Mouse (Mus musculus): Measurements from ENCODE around the gene Poldip2. TPM values are rescaled to one million over a fixed set of nuclear protein-coding genes. Genes with fewer than 3 reads are reported as not detected.

Gene Poldip2
- polyA plus RNA-seq (2016; fragmentation: Nextera tagmentation; extraction: Ambion mirVana) = 161 and 169 TPM in 2 replicates

DNA sequence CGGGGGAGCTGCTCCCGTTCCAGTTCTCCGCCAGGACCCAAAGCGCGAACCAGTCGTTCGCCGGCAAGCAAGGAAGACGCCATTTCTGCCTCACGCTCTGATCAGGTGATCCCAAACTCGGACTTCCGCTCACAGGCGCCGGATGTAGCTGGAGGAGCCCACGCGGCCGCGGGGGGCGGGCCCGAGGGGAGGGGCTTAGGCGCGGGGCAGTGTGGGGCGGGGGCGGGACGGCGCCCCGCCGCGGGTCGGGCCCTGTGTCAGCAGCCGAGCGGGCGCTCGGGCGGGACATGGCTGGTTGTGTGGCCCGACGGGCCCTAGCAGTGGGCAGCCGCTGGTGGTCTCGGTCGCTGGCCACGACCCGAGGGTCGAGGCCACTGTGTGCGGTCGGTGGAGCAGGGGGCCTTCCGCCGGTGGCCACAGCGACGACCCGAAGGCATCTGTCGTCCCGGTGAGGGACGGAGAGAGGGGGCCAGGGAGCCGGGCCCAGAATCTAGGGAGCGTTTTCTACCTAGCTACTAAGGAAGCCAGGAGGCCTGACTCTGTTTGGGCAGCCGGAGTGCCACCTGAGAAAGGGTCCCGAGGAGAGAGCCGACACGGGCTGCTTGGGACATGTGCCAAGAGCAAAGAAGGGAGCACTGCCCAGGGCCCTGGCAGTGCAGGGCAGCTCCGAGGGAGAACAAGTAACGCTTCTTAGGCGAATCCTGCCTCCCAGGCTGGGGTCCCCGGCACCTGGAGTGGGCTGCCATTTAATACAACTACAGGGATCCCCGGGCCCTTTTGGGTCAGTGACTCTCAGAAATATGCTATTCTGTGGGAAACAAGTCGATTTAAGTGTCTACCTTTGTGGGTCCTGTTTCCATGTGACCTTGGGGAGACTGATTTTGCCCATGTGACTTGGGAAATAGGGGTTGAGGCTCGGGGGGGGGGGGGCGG lies at the start of gene Poldip2, which contains the start of gene Tmem199:
Gene Poldip2, plus strand, starts transcription at position 169 of the 933 bp plus-strand sequence.
Gene Tmem199, minus strand, starts transcription at position 148 of the 933 bp plus-strand sequence.
- peaks cover 46% of the 10 kb centered on the region for H3K36me3 ChIP-seq (replicated peaks)
- peak within 1 kb of the TSS; percentile 91 for H3K9ac ChIP-seq
- H3K27me3 ChIP-seq = no peaks in the 10 kb centered on the region
- no peaks in the 10 kb centered on the region for H3K9me3 ChIP-seq
- WGBS = under 1% methylated on average over 67 of the region's 67 CpGs
- H3K4me2 ChIP-seq = peak within 1 kb of the TSS; percentile 81
- peaks cover 17% of the 10 kb centered on the region for H3K4me1 ChIP-seq
- peak within 1 kb of the TSS; percentile 84 for H3K4me3 ChIP-seq (replicated peaks)
- H3K27ac ChIP-seq = peak within 1 kb of the TSS; percentile 85
- ATAC-seq (ENCODE audit: low FRiP score) = peak; percentile 95

DNA sequence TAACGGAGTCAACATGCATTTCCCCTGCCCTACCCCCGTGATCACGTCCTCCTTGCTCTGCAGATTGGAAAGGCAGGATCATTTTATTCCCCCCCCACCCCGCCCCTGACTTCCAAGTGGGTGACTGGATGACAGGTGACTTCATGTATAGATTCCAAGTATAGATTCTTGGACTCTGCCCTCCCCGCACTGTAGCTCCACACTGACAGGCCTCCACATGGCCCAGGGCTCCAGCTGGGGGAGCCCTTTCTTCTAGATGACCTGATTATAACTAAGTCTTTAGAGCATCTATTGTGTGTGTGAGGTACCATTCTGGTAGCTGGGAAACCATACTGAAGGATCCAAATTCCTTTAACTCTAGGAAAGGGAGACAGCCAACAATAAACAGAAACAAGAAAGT lies 49.3 kb upstream of the Poldip2 start:
- 78% methylated on average over 5 of the region's 5 CpGs for WGBS
- Histone ChIP-seq H3K4me3 (replicated peaks) (no peak overlapping the region), H3K4me2 (no peak overlapping the region), H3K9ac (no peak overlapping the region), H3K27ac (no peak overlapping the region), H3K27me3 (peaks cover 6% of the 10 kb centered on the region; the same call in 1 of the 2 replicates), H3K36me3 (replicated peaks) (no peaks in the 10 kb centered on the region), H3K4me1 (peaks cover 15% of the 10 kb centered on the region), H3K9me3 (peaks cover 5% of the 10 kb centered on the region; the same call in 1 of the 2 replicates)
- ATAC-seq (ENCODE audit: low FRiP score) = no peak

DNA sequence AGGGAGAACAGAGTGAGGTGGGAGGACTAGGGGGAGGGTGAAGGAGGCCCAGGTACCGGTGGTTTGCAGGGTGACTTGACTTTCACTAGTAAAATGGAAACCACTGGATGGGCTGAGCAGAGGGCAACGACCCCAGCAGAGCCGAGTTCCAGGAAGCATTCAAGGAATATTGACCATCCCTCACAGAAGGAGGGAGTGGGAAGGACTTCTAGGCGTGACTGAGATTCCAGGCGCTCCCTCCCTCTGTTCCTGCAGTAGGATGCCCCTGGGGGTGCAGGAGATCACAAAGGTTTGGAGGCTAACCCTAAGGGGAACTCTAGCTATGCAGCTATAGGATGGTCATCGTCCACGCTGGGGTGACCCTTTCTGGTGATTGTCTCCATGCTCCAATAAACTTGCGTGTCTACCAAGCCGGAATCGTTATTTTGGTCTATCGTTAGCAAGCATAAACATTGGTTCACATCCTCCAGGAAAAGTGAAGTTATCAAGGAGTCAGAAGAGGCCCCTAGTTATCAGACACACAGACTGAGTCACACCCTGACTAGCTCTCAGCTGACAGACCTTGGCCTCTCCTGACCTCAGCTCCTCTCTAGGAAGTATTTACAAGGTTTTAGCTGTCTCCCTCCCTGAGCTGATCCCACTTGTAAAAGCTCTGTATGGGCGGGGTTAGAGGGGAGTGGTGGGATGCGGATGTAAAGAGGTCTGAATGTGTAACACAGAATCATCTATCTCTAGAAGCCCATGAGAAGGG lies 48.5 kb upstream of the Poldip2 start:
- Histone ChIP-seq H3K4me3 (replicated peaks) (no peak overlapping the region), H3K36me3 (replicated peaks) (no peaks in the 10 kb centered on the region), H3K27ac (no peak overlapping the region), H3K9ac (no peak overlapping the region), H3K4me2 (no peak overlapping the region), H3K9me3 (peaks cover 5% of the 10 kb centered on the region; the same call in 1 of the 2 replicates), H3K4me1 (peaks cover 15% of the 10 kb centered on the region), H3K27me3 (peaks cover 6% of the 10 kb centered on the region; the same call in 1 of the 2 replicates)
- no peak for ATAC-seq (ENCODE audit: low FRiP score)
- 73% methylated on average over 13 of the region's 13 CpGs for WGBS

DNA sequence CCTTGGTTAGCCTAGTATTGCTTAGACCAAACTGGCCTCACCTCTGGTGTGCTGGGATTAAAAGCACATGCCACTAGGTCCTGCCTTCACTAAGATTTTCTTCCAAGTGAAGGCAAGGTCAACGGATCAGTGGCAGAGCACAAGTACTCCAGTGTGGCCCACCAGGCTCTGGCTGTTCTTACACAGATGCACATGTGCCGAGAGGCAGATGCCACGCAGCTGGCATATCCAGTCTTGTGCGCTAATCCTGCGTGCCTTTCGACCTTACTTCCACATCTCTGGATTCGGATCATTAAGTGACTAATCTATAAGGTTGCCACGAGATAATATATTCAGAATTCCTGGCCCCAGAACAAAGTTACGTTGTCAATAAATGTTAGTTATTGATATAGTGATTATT lies 46.9 kb upstream of the Poldip2 start:
- Histone ChIP-seq H3K27me3 (peaks cover 6% of the 10 kb centered on the region; the same call in 1 of the 2 replicates), H3K36me3 (replicated peaks) (no peaks in the 10 kb centered on the region), H3K27ac (0 out of 2 replicates have a peak overlapping the region, but pooled peaks have one; percentile 90), H3K4me3 (replicated peaks) (peak overlapping the region; percentile 76), H3K4me2 (peak overlapping the region; percentile 92), H3K9me3 (peaks cover 5% of the 10 kb centered on the region; the same call in 1 of the 2 replicates), H3K9ac (peak overlapping the region; percentile 78; the same call in 1 of the 2 replicates), H3K4me1 (peaks cover 15% of the 10 kb centered on the region)
- 33% methylated on average over 9 of the region's 9 CpGs for WGBS
- ATAC-seq (ENCODE audit: low FRiP score) = peak; percentile 47; the same call in 1 of the 2 replicates

DNA sequence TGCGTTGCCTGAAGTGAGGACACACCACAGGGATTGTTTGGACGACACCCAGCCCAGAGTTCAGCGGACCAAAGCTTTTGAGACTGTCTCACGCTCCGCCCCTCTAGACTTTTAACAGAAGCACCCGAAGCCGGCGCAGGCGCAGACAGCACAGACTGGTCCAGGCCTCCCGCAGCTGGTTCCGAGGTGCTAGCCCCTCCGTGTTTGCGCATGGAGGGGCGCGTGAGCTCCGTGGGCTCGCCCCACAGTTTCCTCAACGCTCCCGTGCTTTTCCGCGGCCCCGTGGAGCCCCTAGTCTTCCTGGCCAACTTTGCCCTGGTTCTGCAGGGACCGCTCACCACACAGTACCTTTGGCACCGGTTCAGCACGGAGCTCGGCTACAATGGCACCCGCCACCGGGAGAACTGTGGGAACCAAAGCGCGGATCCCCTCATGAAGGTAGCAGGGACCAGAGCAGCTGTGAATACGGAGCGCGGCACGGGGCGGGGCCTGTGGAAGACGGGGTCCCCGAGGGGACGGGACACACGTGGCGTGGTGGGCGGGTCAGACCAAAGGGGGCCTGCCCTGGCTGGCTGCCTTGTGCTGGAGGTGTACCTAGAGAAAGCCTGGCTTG lies 46.3 kb upstream of the Poldip2 start, which contains the start of gene Slc46a1:
Gene Slc46a1, plus strand, starts transcription at position 130 of the 613 bp plus-strand sequence.
- H3K9me3 ChIP-seq = peaks cover 5% of the 10 kb centered on the region; the same call in 1 of the 2 replicates
- peaks cover 15% of the 10 kb centered on the region for H3K4me1 ChIP-seq
- peaks cover 6% of the 10 kb centered on the region; the same call in 1 of the 2 replicates for H3K27me3 ChIP-seq
- H3K4me2 ChIP-seq = peak within 1 kb of the TSS; percentile 92
- peak within 1 kb of the TSS; percentile 90 for H3K27ac ChIP-seq
- H3K9ac ChIP-seq = peak within 1 kb of the TSS; percentile 78
- peak; percentile 95 for ATAC-seq (ENCODE audit: low FRiP score)
- H3K36me3 ChIP-seq (replicated peaks) = no peaks in the 10 kb centered on the region
- H3K4me3 ChIP-seq (replicated peaks) = peak within 1 kb of the TSS; percentile 76
- under 1% methylated on average over 41 of the region's 41 CpGs for WGBS

DNA sequence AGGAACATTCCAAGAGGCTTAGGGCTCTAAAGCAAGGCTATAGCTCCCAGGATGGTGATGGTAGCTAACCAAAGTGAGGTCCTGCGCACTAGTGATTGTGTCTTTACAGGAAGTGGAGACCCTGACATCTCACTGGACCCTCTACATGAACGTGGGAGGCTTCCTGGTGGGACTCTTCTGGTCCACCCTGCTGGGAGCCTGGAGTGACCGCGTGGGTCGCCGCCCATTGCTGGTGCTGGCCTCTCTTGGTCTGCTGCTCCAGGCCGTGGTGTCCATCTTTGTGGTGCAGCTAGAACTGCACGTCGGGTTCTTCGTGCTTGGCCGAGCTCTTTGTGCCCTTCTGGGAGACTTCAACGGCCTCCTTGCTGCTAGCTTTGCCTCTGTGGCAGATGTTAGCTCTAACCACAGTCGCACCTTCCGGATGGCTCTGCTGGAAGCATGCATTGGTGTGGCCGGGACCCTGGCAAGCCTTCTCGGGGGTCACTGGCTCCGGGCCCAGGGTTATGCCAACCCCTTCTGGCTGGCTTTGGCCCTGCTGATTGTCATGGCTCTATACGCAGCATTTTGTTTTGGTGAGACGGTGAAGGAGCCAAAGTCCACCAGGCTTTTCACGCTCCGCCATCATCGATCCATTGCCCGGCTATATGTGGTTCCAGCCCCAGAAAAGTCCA lies 45.6 kb upstream of the Poldip2 start:
- H3K27ac ChIP-seq = peak overlapping the region; percentile 90; the same call in 1 of the 2 replicates
- peaks cover 6% of the 10 kb centered on the region; the same call in 1 of the 2 replicates for H3K27me3 ChIP-seq
- H3K4me1 ChIP-seq = peaks cover 15% of the 10 kb centered on the region
- H3K9ac ChIP-seq = peak overlapping the region; percentile 78
- no peaks in the 10 kb centered on the region for H3K36me3 ChIP-seq (replicated peaks)
- ATAC-seq (ENCODE audit: low FRiP score) = peak; percentile 39; the same call in 1 of the 2 replicates
- H3K9me3 ChIP-seq = peaks cover 5% of the 10 kb centered on the region; the same call in 1 of the 2 replicates
- peak overlapping the region; percentile 92 for H3K4me2 ChIP-seq
- 53% methylated on average over 23 of the region's 23 CpGs for WGBS
- H3K4me3 ChIP-seq (replicated peaks) = peak overlapping the region; percentile 76

DNA sequence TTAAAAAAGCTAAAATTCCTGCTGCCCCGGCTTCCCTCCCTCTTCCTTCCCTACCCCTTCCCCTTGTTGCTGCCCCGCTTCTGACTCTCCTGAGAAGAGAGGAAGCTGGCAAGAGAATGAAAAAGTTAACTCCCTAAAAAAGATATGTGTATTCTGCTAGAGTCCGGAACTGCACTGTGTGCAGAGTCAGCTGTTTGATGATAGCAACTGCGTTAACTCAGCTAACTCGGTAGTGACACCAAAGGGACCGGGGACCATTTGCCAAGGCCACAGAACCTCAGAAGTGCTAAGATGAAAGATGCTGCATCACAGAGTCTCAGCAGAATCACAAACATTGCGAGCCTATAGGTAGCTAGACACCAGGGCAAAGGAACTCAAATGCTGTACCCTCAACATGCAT lies 44.5 kb upstream of the Poldip2 start:
- Histone ChIP-seq H3K4me2 (no peak overlapping the region), H3K27ac (no peak overlapping the region), H3K9me3 (no peaks in the 10 kb centered on the region), H3K4me3 (replicated peaks) (no peak overlapping the region), H3K9ac (no peak overlapping the region), H3K27me3 (peaks cover 6% of the 10 kb centered on the region; the same call in 1 of the 2 replicates), H3K4me1 (peaks cover 15% of the 10 kb centered on the region), H3K36me3 (replicated peaks) (peaks cover 6% of the 10 kb centered on the region)
- 89% methylated on average over 7 of the region's 7 CpGs for WGBS
- no peak for ATAC-seq (ENCODE audit: low FRiP score)

DNA sequence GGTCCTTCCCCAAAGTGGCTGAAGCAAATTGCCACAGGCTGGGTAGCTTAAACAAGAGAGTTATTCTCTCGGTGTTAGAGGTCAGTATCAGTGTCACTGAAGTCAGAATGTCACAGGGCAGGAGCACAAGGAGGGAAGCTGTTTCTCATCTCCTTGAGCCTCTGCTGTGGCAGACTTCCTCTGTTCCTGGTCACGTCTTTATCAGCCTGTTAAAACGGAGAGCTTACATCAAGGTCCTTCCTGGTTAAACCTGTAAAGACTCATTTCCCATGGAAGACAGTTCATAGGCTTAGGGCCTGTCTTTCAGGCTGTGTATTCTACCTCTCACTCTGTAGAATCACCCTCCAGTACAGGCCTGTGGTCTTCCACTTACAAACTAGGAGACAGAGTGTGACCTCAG lies 44.1 kb upstream of the Poldip2 start:
- Histone ChIP-seq H3K27ac (no peak overlapping the region), H3K9me3 (no peaks in the 10 kb centered on the region), H3K4me3 (replicated peaks) (no peak overlapping the region), H3K4me1 (peaks cover 15% of the 10 kb centered on the region), H3K9ac (no peak overlapping the region), H3K4me2 (no peak overlapping the region), H3K36me3 (replicated peaks) (peaks cover 6% of the 10 kb centered on the region), H3K27me3 (peaks cover 6% of the 10 kb centered on the region; the same call in 1 of the 2 replicates)
- 79% methylated on average over 3 of the region's 3 CpGs for WGBS
- ATAC-seq (ENCODE audit: low FRiP score) = no peak

DNA sequence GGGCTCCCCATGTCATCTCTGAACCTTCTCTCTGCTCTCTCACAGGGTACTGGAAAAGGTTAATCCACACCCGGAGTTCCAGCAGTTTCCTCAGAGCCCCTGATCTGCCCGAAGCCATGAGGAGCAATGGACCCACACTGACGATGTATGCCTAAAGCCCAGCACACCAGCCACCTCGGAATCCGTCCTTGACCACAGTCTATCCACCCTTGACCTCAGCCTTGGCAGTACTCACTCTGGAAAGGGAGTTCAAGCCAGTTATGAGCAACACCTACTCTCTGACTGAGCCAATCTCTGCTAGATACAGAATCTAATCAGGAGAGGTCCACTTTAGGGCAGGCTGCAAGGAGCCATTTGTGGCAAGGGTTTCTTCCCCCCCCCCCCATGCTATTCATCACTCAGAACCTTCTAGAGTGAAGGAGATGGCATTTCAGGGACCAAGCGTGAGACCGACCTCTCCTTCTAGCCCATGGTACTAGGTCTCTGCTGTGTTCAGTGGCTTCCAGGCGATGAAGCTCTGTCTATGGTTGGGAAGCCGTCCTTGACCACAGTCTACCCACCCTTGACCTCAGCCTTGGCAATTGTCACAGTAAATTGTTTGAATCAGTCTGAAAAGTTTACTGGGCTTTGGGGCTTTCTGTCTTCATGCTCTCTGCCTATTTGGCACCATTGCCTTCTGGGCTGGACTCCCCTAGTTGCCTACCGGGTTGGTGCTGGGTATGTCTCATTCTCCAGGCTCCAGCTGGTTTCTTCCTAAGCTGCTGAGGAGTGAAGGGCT lies 40.5 kb upstream of the Poldip2 start:
- H3K4me2 ChIP-seq = no peak overlapping the region
- peaks cover 14% of the 10 kb centered on the region for H3K36me3 ChIP-seq (replicated peaks)
- WGBS = 92% methylated on average over 10 of the region's 10 CpGs
- peaks cover 4% of the 10 kb centered on the region for H3K4me1 ChIP-seq
- no peak overlapping the region for H3K9ac ChIP-seq
- no peaks in the 10 kb centered on the region for H3K27me3 ChIP-seq
- no peak overlapping the region for H3K27ac ChIP-seq
- no peak for ATAC-seq (ENCODE audit: low FRiP score)
- no peak overlapping the region for H3K4me3 ChIP-seq (replicated peaks)
- H3K9me3 ChIP-seq = no peaks in the 10 kb centered on the region

DNA sequence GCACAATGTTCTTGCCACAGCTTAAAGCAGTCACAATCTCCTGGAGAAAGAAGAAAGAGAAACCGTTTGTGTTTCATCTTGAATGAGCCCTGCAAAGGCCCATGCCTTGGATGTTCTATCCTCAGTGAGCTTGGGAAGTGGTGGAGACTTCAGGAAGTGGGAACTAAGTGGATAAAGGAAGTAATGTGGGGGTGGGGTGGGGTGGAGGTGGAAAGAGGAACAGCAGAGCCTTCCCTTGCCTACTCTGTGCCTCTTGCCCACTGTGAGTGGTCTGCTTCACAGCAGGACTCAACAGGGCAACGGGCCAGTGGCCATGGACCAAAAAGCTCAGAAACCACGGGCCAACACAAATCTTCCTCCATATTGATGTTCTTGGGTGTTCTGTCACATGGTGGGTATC lies 36.7 kb upstream of the Poldip2 start:
- Histone ChIP-seq H3K4me1 (no peaks in the 10 kb centered on the region), H3K4me2 (no peak overlapping the region), H3K4me3 (replicated peaks) (no peak overlapping the region), H3K27ac (no peak overlapping the region), H3K36me3 (replicated peaks) (peaks cover 17% of the 10 kb centered on the region), H3K9ac (no peak overlapping the region), H3K9me3 (no peaks in the 10 kb centered on the region), H3K27me3 (no peaks in the 10 kb centered on the region)
- 91% methylated on average over 3 of the region's 3 CpGs for WGBS
- no peak for ATAC-seq (ENCODE audit: low FRiP score)

All from forebrain, embryonic 12.5 days (tissue).